Mouse (Mus musculus): Measurements from ENCODE around the gene Frmd5.

- no peak for TF ChIP-seq CTCF (IDR thresholded peaks at IDR 0.05; ENCODE audit: low read depth)
- TF ChIP-seq EP300 (IDR thresholded peaks at IDR 0.05; ENCODE audit: low read depth), result no peak
Observed at GRCm38 (mm10) chr2:121594131-121594530, 212.8 kb downstream of the Frmd5 start.
